20 mouse cellular contexts compared by ENCODE assay signal in genomic region chr3:33124796-33125195, GRCm38 (mm10). TPM values are rescaled to one million over a fixed set of nuclear protein-coding genes. Genes with fewer than 3 reads are reported as not detected.
A peak's percentile ranks its signal among the peaks of the same experiment; 100 is the strongest.
DNase-seq lines count a peak whose midpoint lies in the region; TF ChIP-seq lines count a peak whose summit lies in the region.
"Had no signal": no experiment of that assay in that cellular context is flagged by ENCODE, and none has a peak within 500 bp of the region (broad histone marks: within the 10 kb centered on the region; RNA-seq: fewer than 3 reads in every experiment).

No protein-coding gene starts in this region.

- peak; percentile 21 for DNase-seq in layer of hippocampus, adult 11-12 months (ENCODE audit: low spot score)
- no peak for DNase-seq in layer of hippocampus, postnatal 36 days
- peak; percentile 34 to 35 for DNase-seq in layer of hippocampus, adult 2 months (ENCODE audit: low spot score in 2 of 2)
- DNase-seq in layer of hippocampus, adult 9-10 months (ENCODE audit: low spot score), result no peak
- DNase-seq in brain, adult 2 months (ENCODE audit: low read depth, low spot score), result peak; percentile 71
- DNase-seq in kidney, adult 2 months, result no peak
- DNase-seq: adrenal gland, adult 2 months; adrenal gland, postnatal 10 days; adrenal gland, postnatal 25 days; cerebellum, adult 11-12 months; cerebellum, adult 2 months; cerebellum, adult 9-10 months; cerebellum, postnatal 10 days; cerebellum, postnatal 25 days had no signal

- no peaks in the 10 kb centered on the region for H3K36me3 ChIP-seq in kidney, adult 2 months (ENCODE audit: control insufficient read depth, insufficient read depth, low read length)
- H3K36me3 ChIP-seq: embryonic facial prominence, embryonic 10.5 days; embryonic facial prominence, embryonic 12.5 days; forebrain, embryonic 15.5 days had no signal

- no peak overlapping the region for H3K4me3 ChIP-seq in layer of hippocampus, adult 2 months
- H3K4me3 ChIP-seq in kidney, adult 2 months (ENCODE audit: insufficient read depth, low read depth, low read length), result no peak overlapping the region
- H3K4me3 ChIP-seq: embryonic facial prominence, embryonic 10.5 days; embryonic facial prominence, embryonic 12.5 days; forebrain, embryonic 13.5 days; forebrain, embryonic 15.5 days had no signal

- WGBS in kidney, adult 2 months, result 80% methylated on average over 5 of the region's 5 CpGs

- H3K27ac ChIP-seq in layer of hippocampus, adult 2 months, result peak overlapping the region; percentile 44
- no peak overlapping the region for H3K27ac ChIP-seq in kidney, adult 2 months (ENCODE audit: insufficient read depth, low read depth, low read length)
- H3K27ac ChIP-seq: embryonic facial prominence, embryonic 10.5 days; embryonic facial prominence, embryonic 12.5 days; forebrain, embryonic 13.5 days; forebrain, embryonic 15.5 days had no signal

- H3K27me3 ChIP-seq in kidney, adult 2 months (replicated peaks; ENCODE audit: control insufficient read depth, insufficient read depth, low read length), result no peaks in the 10 kb centered on the region
- H3K27me3 ChIP-seq: embryonic facial prominence, embryonic 12.5 days; forebrain, embryonic 13.5 days; forebrain, embryonic 15.5 days had no signal

- TF ChIP-seq CTCF in layer of hippocampus, adult 2 months (conservative IDR thresholded peaks at IDR 0.05), result no peak
- no peak for TF ChIP-seq CTCF in kidney, adult 2 months (conservative IDR thresholded peaks at IDR 0.05; ENCODE audit: insufficient read depth, insufficient read length, low read depth, low read length)

- TF ChIP-seq POLR2A in kidney, adult 2 months (IDR thresholded peaks at IDR 0.05; ENCODE audit: low read depth, low read length), result no peak

- no peaks in the 10 kb centered on the region for H3K4me1 ChIP-seq in kidney, adult 2 months (ENCODE audit: control insufficient read depth, insufficient read depth, low read length)
- H3K4me1 ChIP-seq: embryonic facial prominence, embryonic 10.5 days; embryonic facial prominence, embryonic 12.5 days; forebrain, embryonic 13.5 days; forebrain, embryonic 15.5 days had no signal

RNA-seq across cellular contexts. Expression of gene Pex5l, which starts 18.3 kb away (rescaled TPM):
- total RNA-seq in layer of hippocampus, postnatal 36 days (2021), result 100 to 1,000 TPM; 284 to 289 TPM
- total RNA-seq in layer of hippocampus, adult 2 months (2021), result 100 to 1,000 TPM; 291 to 295 TPM
- polyA plus RNA-seq in kidney, adult 2 months (2012; rRNA removed), result 0.58 and 1.1 TPM in 2 replicates
- total RNA-seq: MEL had no signal
- polyA plus RNA-seq: C2C12 had no signal

Comparison
In these comparisons a context has a peak if more than half of its experiments do, and no peak if none do; other contexts are left out.
1. DNase-seq: peak in layer of hippocampus, adult 11-12 months (single experiment), layer of hippocampus, adult 2 months (2 of 2) and brain, adult 2 months (single experiment); none in layer of hippocampus, postnatal 36 days (0 of 2), layer of hippocampus, adult 9-10 months (single experiment) and kidney, adult 2 months (single experiment).